Mouse (Mus musculus) embryo, embryonic 11 days (tissue): Measurements from ENCODE around the gene Astn1.

Experiments used
- DNase-seq: peaks from one replicate; pipeline ENCODE4 v3.0.0-alpha.2; 2015

Gene Astn1

DNA sequence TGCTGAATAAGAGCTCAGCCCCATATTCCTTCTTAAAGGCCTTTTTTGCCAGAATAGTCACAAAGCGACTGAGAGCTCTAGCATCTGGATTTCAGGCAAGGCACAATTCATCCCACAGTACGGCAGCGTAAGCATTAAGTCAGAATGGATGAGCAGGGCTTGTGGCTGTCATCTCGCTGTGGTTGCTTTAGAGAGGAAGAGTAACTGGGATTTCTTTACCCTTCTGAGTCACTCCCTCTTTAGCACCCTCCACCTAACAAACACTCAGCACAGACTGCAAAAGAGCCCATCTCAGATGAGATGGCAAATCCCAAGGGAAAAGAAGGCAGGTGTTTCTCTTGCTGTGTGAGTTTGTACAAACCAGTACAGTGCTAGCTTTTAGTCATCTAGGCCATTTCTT lies 183.0 kb downstream of the Astn1 start:
- no peak for DNase-seq

DNA sequence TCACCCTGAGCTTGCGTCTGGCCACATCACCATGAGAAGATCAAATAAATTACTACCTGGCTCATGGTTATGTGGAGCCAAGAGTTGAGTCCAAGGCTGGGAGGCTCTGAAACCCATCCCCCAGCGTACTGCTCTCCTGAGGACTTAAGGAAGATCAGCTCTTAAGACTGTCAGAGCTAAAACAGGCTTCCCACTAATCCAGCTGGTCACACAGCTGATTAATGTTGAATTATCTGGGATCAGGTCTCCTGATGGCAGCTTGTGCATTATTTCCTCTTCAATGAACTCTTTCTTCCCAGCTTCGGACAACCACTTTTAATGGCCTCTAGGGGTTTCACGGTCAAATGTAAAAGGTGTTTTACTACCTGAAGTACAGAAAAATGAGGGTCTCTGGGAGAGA lies 184.4 kb downstream of the Astn1 start:
- DNase-seq, result no peak

GRCm38 (mm10) chr1:158547592-158548211 lies 185.6 kb downstream of the Astn1 start:
- peak; percentile 28 for DNase-seq

DNA sequence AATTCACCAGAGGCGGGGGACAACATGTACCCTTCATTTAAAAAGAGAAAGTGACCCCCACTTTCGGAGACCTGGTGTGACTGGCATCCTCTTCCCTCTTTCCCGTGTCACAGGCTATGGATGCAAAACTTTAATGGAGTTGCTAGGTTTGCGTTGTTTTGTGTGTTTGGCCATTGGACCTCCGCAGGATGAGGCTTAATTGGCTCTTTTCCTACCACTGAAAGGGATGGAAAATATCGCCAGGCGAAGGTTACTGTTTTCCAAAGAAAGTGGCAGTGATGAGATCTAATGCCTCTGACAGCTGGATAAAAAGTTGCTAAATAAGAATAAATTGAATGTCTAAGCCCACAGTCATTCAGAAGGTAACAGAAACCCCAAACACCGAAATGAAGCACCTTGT lies 186.2 kb downstream of the Astn1 start:
- no peak for DNase-seq

DNA sequence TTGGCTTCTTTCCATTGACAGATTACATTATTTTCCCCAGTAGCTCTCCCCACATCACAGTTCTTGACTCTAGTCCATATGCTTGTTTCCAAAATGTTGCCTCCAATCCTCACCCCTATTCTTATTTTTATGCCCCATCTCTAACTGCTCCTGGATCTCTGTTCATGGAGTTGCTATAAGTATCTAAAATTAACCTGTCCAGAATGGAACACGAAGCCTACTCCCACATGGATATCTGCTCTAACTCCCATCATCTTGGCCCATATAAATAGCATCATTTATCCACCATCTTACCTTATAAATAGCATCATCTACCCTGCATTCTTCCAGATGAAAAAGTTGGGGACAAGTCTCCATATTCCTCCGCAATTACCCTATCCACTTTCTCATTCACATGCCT lies 187.5 kb downstream of the Astn1 start:
- DNase-seq, result no peak

DNA sequence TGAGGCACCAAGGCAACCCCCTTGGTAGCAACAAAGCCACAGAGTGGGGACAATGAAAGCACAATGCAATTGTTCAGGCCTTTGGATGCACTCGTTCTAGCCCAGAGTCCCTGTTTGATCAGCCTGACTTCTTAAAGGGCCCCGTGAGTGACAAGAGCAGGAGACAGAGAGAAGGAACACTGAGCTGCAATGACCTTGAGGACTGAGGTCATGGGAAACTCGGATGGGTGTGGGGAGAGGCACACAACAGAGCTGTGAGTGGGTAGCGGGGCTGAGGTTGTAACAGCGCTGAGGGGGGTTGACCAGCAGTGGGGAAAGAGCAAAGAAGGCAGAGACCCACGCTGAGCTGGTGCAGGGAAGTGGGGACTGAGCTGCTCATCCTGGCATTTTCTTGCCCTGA lies 189.9 kb downstream of the Astn1 start:
- peak; percentile 31 for DNase-seq

DNA sequence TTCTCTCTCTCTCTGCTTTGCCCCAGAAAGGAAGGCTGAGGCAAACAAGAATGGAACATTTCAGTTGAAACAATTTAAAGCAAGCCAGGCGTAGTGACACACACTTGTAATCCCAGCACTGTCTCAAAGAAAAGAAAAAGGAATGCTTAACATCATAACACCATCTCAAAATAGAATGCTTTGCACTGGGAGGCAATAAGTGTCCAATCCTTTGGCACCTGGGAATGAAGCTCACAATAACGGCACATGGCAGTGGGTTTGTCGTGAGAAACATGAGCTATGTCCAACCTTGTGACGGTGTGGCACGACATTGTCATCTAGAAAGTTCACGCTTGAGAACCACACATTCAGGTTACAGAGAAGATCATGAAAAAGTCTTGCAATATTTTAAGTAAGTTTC lies 191.3 kb downstream of the Astn1 start:
- no peak for DNase-seq

GRCm38 (mm10) chr1:158554020-158554505 lies 192.0 kb downstream of the Astn1 start:
- peak; percentile 64 for DNase-seq

DNA sequence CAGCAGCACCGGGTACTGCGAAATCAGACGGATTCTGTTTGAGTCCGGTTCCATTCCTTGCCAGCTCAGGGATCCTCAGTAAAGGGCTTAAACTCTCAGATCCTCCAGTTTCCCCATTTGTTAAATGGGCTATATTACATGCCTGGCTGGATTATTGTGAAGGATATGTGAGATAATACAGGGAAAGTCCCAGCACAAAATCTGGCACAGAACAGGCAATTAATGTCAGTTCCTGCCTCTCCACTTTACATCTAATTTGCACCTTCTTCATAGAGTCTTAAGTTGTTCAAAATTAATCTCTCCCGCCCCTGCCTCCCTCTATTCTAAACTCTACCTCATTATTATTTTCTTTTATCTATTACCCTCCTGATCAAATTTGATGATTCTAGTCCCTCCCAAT lies 211.1 kb downstream of the Astn1 start:
- DNase-seq, result no peak

GRCm38 (mm10) chr1:158573597-158573996 lies 211.5 kb downstream of the Astn1 start:
- DNase-seq, result no peak

DNA sequence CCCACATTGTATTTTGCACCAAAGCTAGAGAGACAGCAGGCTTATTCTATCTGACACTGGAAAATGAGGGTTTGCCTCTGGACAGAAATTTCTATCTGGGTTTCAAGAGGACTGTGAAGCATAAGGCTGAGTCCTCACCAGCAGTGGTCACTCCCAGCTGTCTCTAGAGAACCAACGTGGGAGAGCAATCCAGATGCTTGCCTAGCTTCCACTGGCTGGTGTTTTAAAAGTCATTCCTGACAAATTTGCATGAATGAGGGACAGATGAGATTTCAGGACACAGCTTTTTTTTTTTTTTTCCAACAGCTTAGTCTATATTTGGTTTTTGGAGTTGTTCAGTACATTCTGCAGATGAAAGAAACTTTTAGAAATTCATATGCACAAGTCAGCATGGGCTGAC lies 213.9 kb downstream of the Astn1 start:
- DNase-seq, result no peak

- no peak for DNase-seq
Observed at GRCm38 (mm10) chr1:158581806-158582205, 219.7 kb downstream of the Astn1 start.

GRCm38 (mm10) chr1:158588903-158589302 lies 226.8 kb downstream of the Astn1 start:
- no peak for DNase-seq

DNA sequence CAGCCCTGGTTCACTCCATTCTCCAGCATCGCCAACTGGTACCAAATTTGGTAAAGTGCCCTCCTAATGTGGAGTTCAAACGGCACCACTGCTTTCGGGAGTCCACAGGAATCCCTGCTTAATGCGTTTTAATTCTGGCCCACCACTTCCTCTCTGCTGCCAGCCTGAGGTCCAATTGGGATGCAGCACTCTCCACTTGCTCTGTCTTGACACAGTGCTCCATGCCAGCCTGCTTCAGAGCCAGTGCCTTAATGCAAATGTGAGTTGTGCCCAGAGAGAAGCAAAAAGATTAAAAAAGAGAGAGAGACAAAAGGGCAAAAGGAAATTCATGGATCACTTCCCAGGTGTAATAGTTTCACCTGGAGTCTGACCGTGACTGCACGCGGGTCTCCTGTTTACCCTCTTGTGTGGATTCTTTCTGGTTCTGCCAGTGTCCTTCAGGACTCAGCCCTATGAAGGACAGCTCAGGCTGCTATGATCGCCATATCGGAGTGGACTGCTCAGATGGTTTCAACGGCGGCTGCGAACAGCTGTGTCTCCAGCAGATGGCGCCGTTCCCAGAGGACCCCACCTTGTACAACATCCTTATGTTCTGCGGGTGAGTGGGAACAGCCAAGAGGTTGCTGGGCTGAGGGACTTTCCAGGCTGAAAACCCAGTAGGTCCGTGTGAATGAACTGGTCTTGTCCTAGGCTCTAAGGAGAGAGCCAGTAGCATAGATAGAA lies 234.8 kb downstream of the Astn1 start:
- DNase-seq, result peak; percentile 70

DNA sequence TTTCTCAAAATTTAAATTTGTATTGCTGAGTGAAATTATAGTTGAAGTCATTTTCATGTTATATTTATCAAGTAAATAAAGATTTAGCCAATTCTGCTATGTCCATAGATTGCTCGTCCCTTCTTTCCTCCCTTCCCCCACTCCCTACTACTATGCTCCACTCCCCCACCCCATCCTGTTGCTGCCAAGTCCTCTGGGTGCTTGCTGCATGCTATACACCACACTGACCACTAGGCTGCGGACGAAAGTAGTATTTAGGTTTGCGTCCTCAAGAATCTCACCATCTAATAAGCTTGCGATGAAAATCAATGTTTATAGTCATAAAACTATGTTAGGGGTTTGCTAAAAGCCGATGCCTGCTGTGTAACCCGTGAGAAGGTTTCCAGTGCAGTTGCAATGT lies 235.9 kb downstream of the Astn1 start:
- peak; percentile 27 for DNase-seq

GRCm38 (mm10) chr1:158599435-158599834 lies 237.4 kb downstream of the Astn1 start:
- no peak for DNase-seq

DNA sequence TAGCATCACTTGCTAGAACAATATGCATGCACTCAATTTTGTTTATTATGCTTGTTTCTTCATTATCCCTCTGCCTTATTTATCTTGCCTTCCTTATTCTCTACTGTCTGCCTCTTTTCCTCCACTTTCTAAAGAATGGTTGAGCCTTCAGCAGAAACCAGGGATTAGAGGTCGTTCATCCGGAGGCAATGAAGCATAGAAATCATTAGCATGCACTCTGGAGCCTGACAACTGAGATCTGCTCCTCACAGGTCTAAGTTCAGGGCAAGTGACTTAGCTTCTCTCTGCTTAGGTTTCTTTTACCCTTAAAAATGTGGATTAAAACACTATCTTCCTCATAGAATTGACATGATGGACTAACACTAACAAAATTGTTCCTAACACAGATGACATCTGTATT lies 241.0 kb downstream of the Astn1 start:
- no peak for DNase-seq

DNA sequence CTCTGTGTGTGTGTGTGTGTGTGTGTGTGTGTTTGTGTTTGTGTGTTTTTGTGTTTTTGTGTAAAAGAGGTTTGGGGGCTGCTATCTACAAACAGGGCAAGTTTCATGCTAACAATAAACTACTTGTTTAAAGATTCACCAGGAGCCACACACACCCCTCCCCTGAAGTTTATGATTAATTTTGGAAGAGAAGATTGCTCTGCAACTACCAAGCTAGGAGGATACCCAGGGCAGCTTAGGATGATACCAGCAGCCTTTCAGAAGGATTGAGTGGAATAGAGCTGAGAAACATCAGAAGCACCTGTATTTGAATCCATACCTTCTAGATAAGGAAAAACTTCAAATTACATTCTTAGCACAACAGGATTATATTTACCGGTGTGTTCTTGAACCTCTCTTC lies 242.1 kb downstream of the Astn1 start:
- no peak for DNase-seq

DNA sequence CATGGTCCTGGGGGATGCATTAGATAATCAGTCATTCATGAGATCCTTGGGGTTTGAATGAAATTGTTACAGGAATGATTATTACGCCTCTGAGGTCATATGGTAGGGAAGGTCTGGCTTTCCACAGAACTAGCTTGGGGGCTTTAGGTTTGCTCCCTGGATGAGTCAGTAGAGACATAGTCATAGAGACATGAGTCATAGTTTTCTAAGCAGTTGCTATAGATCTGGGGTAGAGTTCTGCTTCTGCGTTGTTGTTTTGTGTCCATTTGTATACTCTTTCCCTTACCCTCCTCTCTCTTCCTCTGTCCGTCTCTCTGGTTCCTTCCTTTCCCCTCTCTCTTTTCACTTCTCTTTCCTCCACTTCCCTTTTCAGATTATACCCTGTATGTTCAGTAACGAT lies 243.5 kb downstream of the Astn1 start:
- no peak for DNase-seq

- no peak for DNase-seq
Observed at GRCm38 (mm10) chr1:158606324-158606723, 244.3 kb downstream of the Astn1 start.

- no peak for DNase-seq
Observed at GRCm38 (mm10) chr1:158607201-158607600, 245.1 kb downstream of the Astn1 start.

DNA sequence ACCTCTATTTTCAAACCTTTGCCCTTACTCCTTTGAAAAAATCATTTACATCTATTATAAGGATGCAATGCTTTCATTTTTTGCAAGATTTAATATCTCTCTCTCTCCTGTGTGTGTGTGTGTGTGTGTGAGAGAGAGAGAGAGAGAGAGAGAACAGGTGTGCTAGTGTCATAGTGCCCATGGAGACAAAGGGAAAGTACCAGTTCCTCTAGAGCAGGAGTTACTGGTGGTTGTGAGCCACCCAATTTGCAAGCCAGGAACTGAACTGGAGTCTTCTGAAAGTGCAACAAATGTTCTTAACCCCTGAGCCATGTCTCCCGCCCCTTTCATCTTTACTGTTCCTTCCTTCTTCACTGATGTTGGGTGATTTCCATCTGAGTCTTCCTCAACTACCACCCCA lies 253.1 kb downstream of the Astn1 start:
- no peak for DNase-seq

DNA sequence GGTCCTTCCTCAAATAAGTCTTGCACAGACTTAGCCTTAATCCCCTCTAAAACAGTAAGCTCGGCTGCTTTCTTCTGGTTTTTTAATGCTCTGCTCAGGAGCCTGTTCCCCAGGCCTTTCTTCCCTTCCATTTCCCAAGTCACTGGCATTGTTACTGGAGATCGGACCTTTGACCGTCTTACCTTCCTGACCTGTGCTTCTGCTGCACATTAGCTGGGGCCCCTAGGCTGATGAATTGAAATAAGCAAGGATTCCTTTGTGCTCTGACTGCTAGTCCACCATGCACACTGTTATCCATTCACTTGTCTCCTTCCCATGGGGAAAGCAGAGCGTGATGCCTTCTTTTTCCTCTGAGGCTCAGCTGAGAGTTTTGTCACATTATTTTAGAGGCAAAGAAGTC lies 255.9 kb downstream of the Astn1 start:
- no peak for DNase-seq

DNA sequence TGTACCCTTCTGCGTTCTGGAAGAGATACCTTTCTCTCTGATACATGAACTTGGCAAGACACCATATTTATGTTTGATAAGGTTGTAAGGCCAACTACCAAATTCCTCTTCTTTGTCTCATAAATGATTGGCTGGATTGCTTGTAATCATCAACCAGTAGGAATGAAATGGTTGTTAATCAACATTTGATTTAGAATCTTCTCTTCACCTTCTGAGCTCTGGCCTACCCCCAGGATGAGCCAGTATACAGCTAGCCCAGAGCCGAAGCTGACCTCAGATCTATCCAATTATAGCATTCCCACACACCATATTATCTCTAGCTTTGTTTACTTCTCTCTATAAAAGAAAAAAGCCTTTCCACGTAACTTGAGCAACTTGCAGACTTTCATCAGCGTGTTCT lies 270.9 kb downstream of the Astn1 start:
- DNase-seq, result no peak

- no peak for DNase-seq
Observed at GRCm38 (mm10) chr1:158633441-158633840, 271.4 kb downstream of the Astn1 start.
